Mouse (Mus musculus): ENCODE results near the gene Tmem178b.

DNA sequence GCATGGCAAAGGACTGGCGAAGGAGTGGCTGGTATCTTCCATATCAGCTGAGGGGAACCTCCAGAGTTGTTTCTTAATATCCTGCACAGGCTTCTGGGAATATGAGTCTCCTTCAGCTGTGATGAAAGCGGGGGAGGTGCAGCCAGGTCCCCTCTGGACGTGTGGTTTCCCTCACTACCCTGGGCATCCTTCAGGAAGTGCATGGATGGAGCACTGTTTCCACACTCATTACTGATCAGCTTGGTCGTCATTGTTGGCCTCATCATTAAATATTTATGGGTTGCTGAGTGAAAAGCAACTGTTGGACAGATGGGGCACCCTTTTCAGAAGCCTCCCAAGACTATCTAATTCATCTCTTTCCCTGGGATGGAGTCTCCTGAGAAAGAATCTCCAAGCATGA, 146.3 kb downstream of the Tmem178b start:
- TF ChIP-seq CTCF (IDR thresholded peaks at IDR 0.05; ENCODE audit: low read depth, low read length) (no peak), POLR2A (IDR thresholded peaks at IDR 0.05; ENCODE audit: insufficient read depth, low read length) (no peak)

Data from ES-Bruce4 (cell line).